ENCODE assay signal across 12 mouse cellular contexts in genomic region chr7:67614464-67614861, GRCm38 (mm10). TPM values are rescaled to one million over a fixed set of nuclear protein-coding genes. Genes with fewer than 3 reads are reported as not detected.
A peak's percentile ranks its signal among the peaks of the same experiment; 100 is the strongest.
DNase-seq lines count a peak whose midpoint lies in the region; ATAC-seq and TF ChIP-seq lines count a peak whose summit lies in the region.
"Had no signal": no experiment of that assay in that cellular context is flagged by ENCODE, and none has a peak within 500 bp of the region (broad histone marks: within the 10 kb centered on the region; RNA-seq: fewer than 3 reads in every experiment).

No protein-coding gene starts in this region.

- H3K27ac ChIP-seq in heart, embryonic 11.5 days (ENCODE audit: low read depth, low read length), result peak overlapping the region; percentile 24; the same call in 1 of the 2 replicates
- H3K27ac ChIP-seq in kidney, adult 2 months (ENCODE audit: insufficient read depth, low read depth, low read length), result 0 out of 2 replicates have a peak overlapping the region, but pooled peaks have one; percentile 46
- peak overlapping the region; percentile 41 for H3K27ac ChIP-seq in brown adipose tissue, adult 24 weeks (replicated peaks; ENCODE audit: low read depth, low read length)

- no peak for ATAC-seq in heart, embryonic 11.5 days (replicated peaks; ENCODE audit: insufficient number of reproducible peaks, low FRiP score, low TSS enrichment)
- ATAC-seq: inflammation-experienced regulatory T-cells, adult 6 months had no signal

- H3K9me3 ChIP-seq in heart, embryonic 11.5 days (replicated peaks; ENCODE audit: control insufficient read depth, low read length), result no peaks in the 10 kb centered on the region

- 0 out of 2 replicates have a peak overlapping the region, but pooled peaks have one; percentile 15 for H3K4me2 ChIP-seq in heart, embryonic 11.5 days
- H3K4me2 ChIP-seq: liver, embryonic 11.5 days had no signal

- no peak overlapping the region for H3K4me3 ChIP-seq in heart, embryonic 11.5 days (ENCODE audit: low read depth, low read length)
- H3K4me3 ChIP-seq in kidney, adult 2 months (ENCODE audit: insufficient read depth, low read depth, low read length), result no peak overlapping the region
- H3K4me3 ChIP-seq in brown adipose tissue, adult 24 weeks (ENCODE audit: insufficient read depth, low read depth, low read length), result no peak overlapping the region

- TF ChIP-seq CTCF in kidney, adult 2 months (conservative IDR thresholded peaks at IDR 0.05; ENCODE audit: insufficient read depth, insufficient read length, low read depth, low read length), result no peak

- H3K4me1 ChIP-seq in heart, embryonic 11.5 days (ENCODE audit: control insufficient read depth, insufficient read depth, low read length), result peaks cover 21% of the 10 kb centered on the region; the same call in 1 of the 2 replicates
- 0 out of 2 replicates have a peak, but pooled peaks cover 3% of the 10 kb centered on the region for H3K4me1 ChIP-seq in kidney, adult 2 months (ENCODE audit: control insufficient read depth, insufficient read depth, low read length)
- H3K4me1 ChIP-seq in brown adipose tissue, adult 24 weeks (ENCODE audit: control insufficient read depth, insufficient read depth, insufficient read length, low read length), result peaks cover 10% of the 10 kb centered on the region

- no peak for DNase-seq in heart, postnatal 4 days
- DNase-seq in kidney, adult 2 months, result no peak
- DNase-seq in kidney, postnatal 14 days, result no peak
- DNase-seq in 416B (ENCODE audit: low read depth), result peak; percentile 39
- DNase-seq in urinary bladder, adult 18-20 months (ENCODE audit: low spot score in 2 of 2), result no peak
- DNase-seq: adrenal gland, postnatal 14 days; cerebellum, adult 9-11 months; thymus, adult 18-20 months had no signal

- no peak for TF ChIP-seq POLR2A in kidney, adult 2 months (IDR thresholded peaks at IDR 0.05; ENCODE audit: low read depth, low read length)

- H3K36me3 ChIP-seq in heart, embryonic 11.5 days (ENCODE audit: control insufficient read depth, insufficient read depth, low read length), result no peaks in the 10 kb centered on the region
- H3K36me3 ChIP-seq in kidney, adult 2 months (ENCODE audit: control insufficient read depth, insufficient read depth, low read length), result no peaks in the 10 kb centered on the region; the same call in 1 of the 2 replicates

- no peak overlapping the region for H3K9ac ChIP-seq in heart, embryonic 11.5 days (ENCODE audit: low read depth, low read length)

- no peaks in the 10 kb centered on the region for H3K27me3 ChIP-seq in heart, embryonic 11.5 days (ENCODE audit: control insufficient read depth, insufficient read depth, low read length)
- no peaks in the 10 kb centered on the region for H3K27me3 ChIP-seq in kidney, adult 2 months (replicated peaks; ENCODE audit: control insufficient read depth, insufficient read depth, low read length)

- 78% methylated on average over 7 of the region's 7 CpGs for WGBS in heart, embryonic 11.5 days (ENCODE audit: insufficient replicate concordance)
- 84% methylated on average over 7 of the region's 7 CpGs for WGBS in kidney, adult 2 months

RNA-seq across cellular contexts. Expression of gene Lrrc28, which starts 30.6 kb away (rescaled TPM):
- polyA plus RNA-seq in heart, embryonic 11.5 days (2014; fragmentation: Nextera tagmentation; extraction: Ambion mirVana), result 10.8 and 11.5 TPM in 2 replicates
- 10 to 100 TPM; 15.7 to 17.7 TPM for total RNA-seq in heart, postnatal 4 days (2021)
- polyA plus RNA-seq in kidney, adult 2 months (2012; rRNA removed), result 41.8 and 46.1 TPM in 2 replicates
- 11.2 and 16.2 TPM in 2 replicates for polyA plus RNA-seq in brown adipose tissue, adult 24 weeks (2012; ENCODE audit: insufficient read depth, insufficient read length, missing spikeins)

RNA-seq across cellular contexts. Expression of gene Ttc23, which starts 32.7 kb away (rescaled TPM):
- polyA plus RNA-seq in heart, embryonic 11.5 days (2014; fragmentation: Nextera tagmentation; extraction: Ambion mirVana), result 20.2 and 24.6 TPM in 2 replicates
- 10 to 100 TPM; 34.9 TPM for total RNA-seq in heart, postnatal 4 days (2021)
- polyA plus RNA-seq in kidney, adult 2 months (2012; rRNA removed), result 8.4 and 8.8 TPM in 2 replicates
- 13.3 and 16.1 TPM in 2 replicates for polyA plus RNA-seq in brown adipose tissue, adult 24 weeks (2012; ENCODE audit: insufficient read depth, insufficient read length, missing spikeins)
